Mouse (Mus musculus) neural tube, embryonic 14.5 days (tissue): ENCODE measurements around the gene Spam1. TPM values are rescaled to one million over a fixed set of nuclear protein-coding genes. Genes with fewer than 3 reads are reported as not detected.

Experiments
- ATAC-seq: fragments of 200-750 bp; cut with Nextera tagmentation; 2 replicates; pipeline ENCODE4 v1.8.0; 2017; ENCODE audit warnings: low read depth, mild to moderate bottlenecking, moderate TSS enrichment, moderate library complexity
- H3K27ac ChIP-seq: fragments of 300-500 bp; sonication (generic); 2 replicates; pipeline ENCODE4 v1.5.1; 2014; ENCODE audit warnings: low read depth, mild to moderate bottlenecking, control low read depth, low read length, moderate library complexity, mixed read lengths
- H3K27me3 ChIP-seq: fragments of 300-500 bp; sonication (generic); 2 replicates; pipeline ENCODE4 v1.6.1; 2014; ENCODE audit warnings: low read length; ENCODE audit not compliant: control insufficient read depth, insufficient read depth
- H3K36me3 ChIP-seq: fragments of 300-500 bp; sonication (generic); 2 replicates; pipeline ENCODE4 v1.6.1; 2014; ENCODE audit warnings: low read length, mixed read lengths; ENCODE audit not compliant: control insufficient read depth, insufficient read depth
- H3K4me1 ChIP-seq: fragments of 300-500 bp; sonication (generic); 2 replicates; pipeline ENCODE4 v1.6.1; 2014; ENCODE audit warnings: low read length; ENCODE audit not compliant: control insufficient read depth, insufficient read depth
- H3K4me2 ChIP-seq: fragments of 300-500 bp; sonication (generic); 2 replicates; pipeline ENCODE4 v1.6.1; 2014; ENCODE audit warnings: mild to moderate bottlenecking, low read depth, low read length, control low read depth
- H3K4me3 ChIP-seq: fragments of 300-500 bp; sonication (generic); 2 replicates; pipeline ENCODE4 v1.5.1; 2014; ENCODE audit warnings: low read depth, low read length, control low read depth, mixed read lengths
- H3K9ac ChIP-seq: fragments of 300-500 bp; sonication (generic); replicated peaks from 2 replicates; pipeline ENCODE4 v1.6.1; 2014; ENCODE audit warnings: low read depth, mild to moderate bottlenecking, control low read depth, low read length, mixed read lengths
- H3K9me3 ChIP-seq: fragments of 300-500 bp; sonication (generic); 2 replicates; pipeline ENCODE4 v1.6.1; 2016; ENCODE audit warnings: low read length; ENCODE audit not compliant: control insufficient read depth
- WGBS: fragments of 180-500 bp; shearing (Covaris S2); extraction: QIAGEN DNeasy Blood & Tissue Kit; methylation state at CpG from one replicate; pipeline ENCODE4 v1.1.7; 2014; 5-methylcytosine and 5-hydroxymethylcytosine counted together
- polyA plus RNA-seq: library from polyadenylated mRNA; unstranded; fragments of >200 nt; fragmentation: Nextera tagmentation; extraction: Ambion mirVana; gene quantifications from 2 replicates; pipeline ENCODE4 v1.2.1, GENCODE M21; 2014

Gene Spam1
- polyA plus RNA-seq = not detected in 2 replicates

DNA sequence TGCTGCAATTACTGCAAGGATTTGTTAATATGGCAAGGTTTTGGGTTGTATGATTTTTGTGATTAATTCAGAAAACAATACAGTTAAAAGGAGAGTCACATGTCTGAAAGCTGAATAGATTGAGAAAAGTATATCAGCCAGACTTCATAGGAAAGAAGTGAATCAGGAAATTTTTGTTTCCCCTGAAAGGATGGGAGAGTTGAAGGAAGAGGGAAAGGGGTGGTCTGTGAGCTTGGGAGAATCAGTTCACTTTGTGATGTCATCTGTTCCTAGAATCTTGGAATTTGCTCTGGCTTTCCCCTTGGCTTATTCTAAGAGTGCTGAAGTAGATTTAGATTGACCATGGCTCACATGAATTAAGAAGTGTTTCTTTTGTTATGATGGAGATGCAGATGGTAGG is at the start of gene Spam1:
Gene Spam1 (plus strand): TSS at position 301 of the 400 bp plus-strand sequence.
- Histone ChIP-seq H3K9ac (no peak within 1 kb of the TSS), H3K27ac (no peak within 1 kb of the TSS), H3K36me3 (no peaks in the 10 kb centered on the region), H3K4me2 (no peak within 1 kb of the TSS), H3K4me1 (no peaks in the 10 kb centered on the region), H3K27me3 (no peaks in the 10 kb centered on the region), H3K9me3 (no peaks in the 10 kb centered on the region), H3K4me3 (no peak within 1 kb of the TSS)
- ATAC-seq = no peak

DNA sequence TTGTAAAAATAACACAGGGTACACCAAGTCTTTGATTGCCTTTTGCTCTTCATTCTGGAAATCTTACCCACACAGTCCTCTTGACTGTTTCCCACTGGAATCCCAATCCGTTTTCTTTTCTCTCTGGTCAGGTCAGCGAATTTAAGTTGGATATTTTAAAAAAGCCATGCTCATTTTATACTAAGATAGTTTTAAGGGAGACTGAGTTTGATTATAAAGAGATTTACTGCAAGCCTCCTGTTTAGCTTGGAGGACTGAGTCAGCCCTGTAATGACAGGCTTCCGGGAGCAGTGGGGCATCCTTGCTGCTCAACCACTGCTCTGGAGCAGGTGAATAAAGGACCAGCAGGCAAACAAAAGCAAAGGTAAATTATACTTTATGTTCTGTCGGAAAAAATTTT is 43.0 kb upstream of the Spam1 start, which contains the start of gene Hyal4:
Gene Hyal4 (plus strand): TSS at position 301 of the 400 bp plus-strand sequence.
- no peak within 1 kb of the TSS for H3K4me2 ChIP-seq
- no peaks in the 10 kb centered on the region for H3K27me3 ChIP-seq
- no peak within 1 kb of the TSS for H3K27ac ChIP-seq
- H3K9me3 ChIP-seq = no peaks in the 10 kb centered on the region
- 83% methylated on average over 4 of the region's 4 CpGs for WGBS
- no peak within 1 kb of the TSS for H3K9ac ChIP-seq
- no peak within 1 kb of the TSS for H3K4me3 ChIP-seq
- ATAC-seq = no peak
- H3K4me1 ChIP-seq = no peaks in the 10 kb centered on the region
- no peaks in the 10 kb centered on the region for H3K36me3 ChIP-seq

DNA sequence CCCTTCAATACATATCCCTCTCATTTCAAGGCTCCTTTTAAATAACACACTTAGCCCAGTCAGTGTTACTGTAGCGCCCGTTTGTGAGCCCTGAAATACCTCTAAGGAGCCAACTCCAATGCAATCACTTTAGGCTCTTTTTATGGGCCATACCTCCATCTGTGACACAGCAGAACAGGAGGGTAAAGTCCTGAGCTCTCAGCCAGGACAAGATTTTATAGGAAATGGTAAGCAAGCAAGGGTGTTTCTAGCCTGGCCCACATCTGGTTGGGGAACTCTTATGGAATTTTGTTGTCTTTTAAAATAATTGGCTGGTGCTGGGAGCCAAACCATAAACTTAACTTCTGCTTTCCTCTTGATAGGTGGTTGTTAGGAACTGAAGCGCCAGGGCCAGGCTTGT is 31.7 kb upstream of the Spam1 start:
- H3K4me2 ChIP-seq = no peak overlapping the region
- H3K36me3 ChIP-seq = no peaks in the 10 kb centered on the region
- no peaks in the 10 kb centered on the region for H3K9me3 ChIP-seq
- H3K27ac ChIP-seq = no peak overlapping the region
- no peaks in the 10 kb centered on the region for H3K27me3 ChIP-seq
- H3K4me3 ChIP-seq = no peak overlapping the region
- H3K9ac ChIP-seq = no peak overlapping the region
- no peak for ATAC-seq
- H3K4me1 ChIP-seq = no peaks in the 10 kb centered on the region
- 92% methylated on average over 3 of the region's 3 CpGs for WGBS

DNA sequence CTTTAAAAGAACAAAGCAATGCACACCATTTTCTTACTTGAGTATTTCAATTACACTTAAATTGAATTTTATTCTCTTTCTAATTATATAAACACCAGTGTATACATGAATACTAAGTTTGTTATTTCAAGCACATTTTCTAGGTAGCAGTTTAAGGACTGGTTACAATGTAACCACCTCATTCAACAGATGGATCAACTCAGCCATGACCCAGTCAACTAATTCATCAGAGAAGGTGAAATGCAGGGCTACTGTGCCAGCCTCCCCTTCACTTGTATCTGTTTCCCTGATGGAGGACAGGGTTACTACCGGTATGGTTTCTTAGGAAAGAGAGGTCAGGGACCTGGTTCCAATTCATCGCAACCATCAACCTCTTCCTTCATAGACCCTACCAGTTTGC is 24.7 kb upstream of the Spam1 start:
- no peaks in the 10 kb centered on the region for H3K36me3 ChIP-seq
- WGBS = 88% methylated on average over 2 of the region's 2 CpGs
- ATAC-seq = no peak

DNA sequence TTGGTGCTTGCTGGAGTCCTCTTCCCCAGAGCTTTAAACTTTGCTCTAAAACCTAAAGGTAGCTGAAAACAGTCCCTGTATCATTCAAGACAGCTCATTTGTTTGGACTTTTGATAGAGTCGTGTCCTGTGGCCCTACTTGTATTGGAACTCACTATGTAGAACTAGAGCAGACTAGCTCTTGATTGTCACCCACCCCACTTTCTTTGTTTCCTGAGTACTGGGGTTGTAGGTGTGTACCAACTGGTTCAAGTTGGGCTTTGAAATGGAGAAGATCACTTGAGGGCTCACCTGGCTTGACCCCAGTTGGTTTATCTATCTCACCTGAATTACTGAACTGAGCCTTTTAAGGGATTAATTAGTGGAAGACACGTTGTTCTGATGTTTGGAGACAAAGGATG is 11.8 kb upstream of the Spam1 start:
- Histone ChIP-seq H3K4me3 (no peak overlapping the region), H3K9ac (no peak overlapping the region), H3K4me1 (no peaks in the 10 kb centered on the region), H3K27me3 (no peaks in the 10 kb centered on the region), H3K9me3 (no peaks in the 10 kb centered on the region), H3K27ac (no peak overlapping the region), H3K4me2 (no peak overlapping the region), H3K36me3 (no peaks in the 10 kb centered on the region)
- no peak for ATAC-seq
- WGBS = 75% methylated on average over 2 of the region's 2 CpGs

More for the DNA sequence above, 24.7 kb upstream of the Spam1 start:
- Histone ChIP-seq H3K9ac (no peak overlapping the region), H3K27me3 (no peaks in the 10 kb centered on the region), H3K4me2 (no peak overlapping the region), H3K9me3 (no peaks in the 10 kb centered on the region), H3K27ac (no peak overlapping the region), H3K4me3 (no peak overlapping the region), H3K4me1 (no peaks in the 10 kb centered on the region)

DNA sequence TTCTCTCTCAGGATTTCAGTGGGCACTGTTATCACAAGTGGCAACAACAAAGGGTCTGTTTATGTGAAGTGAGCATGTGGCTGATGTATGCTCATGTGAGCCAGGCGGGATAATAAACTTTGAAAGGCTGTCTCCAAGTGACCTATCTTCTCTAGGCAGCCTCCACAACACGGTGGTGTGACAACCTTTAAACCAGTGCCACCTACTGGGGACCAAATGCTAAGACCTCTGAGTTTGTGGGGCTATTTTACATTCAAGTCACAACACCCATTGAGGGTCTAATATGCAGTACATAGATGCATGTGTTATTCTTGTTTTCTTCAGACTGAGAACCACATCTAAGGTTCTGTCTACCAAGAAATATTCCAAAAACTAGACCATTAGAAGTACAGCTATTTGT is 31.1 kb downstream of the Spam1 start:
- 47% methylated on average over 2 of the region's 2 CpGs for WGBS
- Histone ChIP-seq H3K9ac (no peak overlapping the region), H3K36me3 (no peaks in the 10 kb centered on the region), H3K27me3 (no peaks in the 10 kb centered on the region), H3K4me1 (no peaks in the 10 kb centered on the region), H3K4me2 (no peak overlapping the region), H3K27ac (no peak overlapping the region), H3K4me3 (no peak overlapping the region), H3K9me3 (no peaks in the 10 kb centered on the region)
- no peak for ATAC-seq

Other genes with a start within 250 kb of the Spam1 start
- gene Lmod2, start 193.4 kb upstream of the Spam1 start, polyA plus RNA-seq = not detected in 2 replicates
- 53.4 and 53.6 TPM in 2 replicates for gene Wasl, start 126.2 kb upstream of the Spam1 start, polyA plus RNA-seq
- gene Hyal6, start 57.9 kb upstream of the Spam1 start, polyA plus RNA-seq = not detected in 2 replicates
- gene Hyal4, start 42.9 kb upstream of the Spam1 start, polyA plus RNA-seq = not detected in 2 replicates
- not detected in 2 replicates for gene Hyal5, start 66.8 kb downstream of the Spam1 start, polyA plus RNA-seq
- gene Tmem229a, start 165.1 kb downstream of the Spam1 start, polyA plus RNA-seq = 4.7 and 5.3 TPM in 2 replicates